Comparison of ENCODE assay signal across 24 mouse cellular contexts in genomic region chr12:31401930-31402329, GRCm38 (mm10). TPM values are rescaled to one million over a fixed set of nuclear protein-coding genes. Genes with fewer than 3 reads are reported as not detected.
A peak's percentile ranks its signal among the peaks of the same experiment; 100 is the strongest.
DNase-seq lines count a peak whose midpoint lies in the region; TF ChIP-seq lines count a peak whose summit lies in the region.
"Had no signal": no experiment of that assay in that cellular context is flagged by ENCODE, and none has a peak within 500 bp of the region (broad histone marks: within the 10 kb centered on the region; RNA-seq: fewer than 3 reads in every experiment).

No protein-coding gene starts in this region.

- no peaks in the 10 kb centered on the region for H3K36me3 ChIP-seq in liver, adult 2 months (ENCODE audit: control insufficient read depth, insufficient read depth, low read length)
- H3K36me3 ChIP-seq: embryonic facial prominence, embryonic 13.5 days; embryonic facial prominence, embryonic 15.5 days; forebrain, embryonic 10.5 days; forebrain, embryonic 12.5 days had no signal

- 21% methylated on average over 6 of the region's 6 CpGs for WGBS in liver, adult 2 months

- peak; percentile 26 for DNase-seq in kidney, adult 9 months
- no peak for DNase-seq in kidney, postnatal 4 days
- peak; percentile 96 for DNase-seq in liver, adult 2 months (ENCODE audit: extremely low read depth, low read depth, low spot score)
- no peak for DNase-seq in liver
- DNase-seq: adrenal gland, adult 2 months; adrenal gland, postnatal 10 days; adrenal gland, postnatal 25 days; cerebellum, adult 11 months; cerebellum, adult 18-20 months; cerebellum, adult 8-10 months; cerebellum, adult 9-11 months; cerebellum, postnatal 14 days; cerebellum, postnatal 36 days; embryo, embryonic 11 days had no signal

- H3K9ac ChIP-seq in liver, adult 2 months (ENCODE audit: low read depth, low read length) = no peak overlapping the region
- H3K9ac ChIP-seq: embryonic facial prominence, embryonic 13.5 days; embryonic facial prominence, embryonic 15.5 days; forebrain, embryonic 12.5 days had no signal

- peaks cover 23% of the 10 kb centered on the region for H3K27me3 ChIP-seq in liver, adult 2 months (ENCODE audit: control insufficient read depth, insufficient read depth, low read length)
- H3K27me3 ChIP-seq: embryonic facial prominence, embryonic 13.5 days; embryonic facial prominence, embryonic 15.5 days; forebrain, embryonic 12.5 days had no signal

- H3K4me3 ChIP-seq in liver, adult 2 months (ENCODE audit: insufficient read depth, low read depth, low read length) = no peak overlapping the region
- H3K4me3 ChIP-seq: embryonic facial prominence, embryonic 13.5 days; embryonic facial prominence, embryonic 15.5 days; erythroblast, embryonic 14.5 days; forebrain, embryonic 10.5 days; forebrain, embryonic 12.5 days had no signal

- no peaks in the 10 kb centered on the region for H3K79me2 ChIP-seq in liver, adult 2 months (ENCODE audit: control insufficient read depth, insufficient read depth, low read length)

- no peak for TF ChIP-seq POLR2A in liver, adult 2 months (IDR thresholded peaks at IDR 0.05; ENCODE audit: extremely low read depth, insufficient read depth, low read length)

- H3K27ac ChIP-seq in liver, adult 2 months (replicated peaks; ENCODE audit: insufficient read depth, low read depth, low read length) = no peak overlapping the region
- H3K27ac ChIP-seq: embryonic facial prominence, embryonic 13.5 days; embryonic facial prominence, embryonic 15.5 days; forebrain, embryonic 10.5 days; forebrain, embryonic 12.5 days had no signal

- H3K4me1 ChIP-seq in liver, adult 2 months (ENCODE audit: control insufficient read depth, insufficient read depth, low read length) = peaks cover 5% of the 10 kb centered on the region; the same call in 1 of the 2 replicates
- H3K4me1 ChIP-seq: embryonic facial prominence, embryonic 13.5 days; embryonic facial prominence, embryonic 15.5 days; forebrain, embryonic 10.5 days; forebrain, embryonic 12.5 days had no signal

- no peak for TF ChIP-seq CTCF in liver, adult 2 months (IDR thresholded peaks at IDR 0.05; ENCODE audit: low read depth, low read length)

RNA-seq across cellular contexts. Expression of gene Slc26a3, which starts 11.3 kb away (rescaled TPM):
- total RNA-seq in liver, adult 2 months (2014; rRNA removed) = 0.37 TPM in 1 of 2 replicates, not detected in the other
- 0.06 and 0.09 TPM in 2 replicates for polyA plus RNA-seq in liver, adult 2 months (2012; rRNA removed)
- total RNA-seq: common myeloid progenitor, adult 5-6 weeks; ES-E14; MEL had no signal
- polyA plus RNA-seq: adrenal gland, adult 2 months; C2C12; embryonic facial prominence, embryonic 11.5 days; embryonic facial prominence, embryonic 13.5 days; erythroblast, embryonic 14.5 days; forebrain, embryonic 10.5 days had no signal

RNA-seq across cellular contexts. Expression of gene Dld, which starts 50.7 kb away (rescaled TPM):
- 93.6 and 117 TPM in 2 replicates for total RNA-seq in liver, adult 2 months (2014; rRNA removed)
- 17.4 and 19.8 TPM in 2 replicates for polyA plus RNA-seq in liver, adult 2 months (2012; rRNA removed)

Comparison
In these comparisons a context has a peak if more than half of its experiments do, and no peak if none do; other contexts are left out.
1. DNase-seq: peak in kidney, adult 9 months (single experiment) and liver, adult 2 months (single experiment); none in kidney, postnatal 4 days (0 of 2) and liver (single experiment).